Mouse (Mus musculus): ENCODE data around the gene Tmem203. TPM values are rescaled to one million over a fixed set of nuclear protein-coding genes. Genes with fewer than 3 reads are reported as not detected.

The Tmem203 gene
- total RNA-seq, 2 experiments from 2014 or later: 35.6 to 39.1 TPM

DNA sequence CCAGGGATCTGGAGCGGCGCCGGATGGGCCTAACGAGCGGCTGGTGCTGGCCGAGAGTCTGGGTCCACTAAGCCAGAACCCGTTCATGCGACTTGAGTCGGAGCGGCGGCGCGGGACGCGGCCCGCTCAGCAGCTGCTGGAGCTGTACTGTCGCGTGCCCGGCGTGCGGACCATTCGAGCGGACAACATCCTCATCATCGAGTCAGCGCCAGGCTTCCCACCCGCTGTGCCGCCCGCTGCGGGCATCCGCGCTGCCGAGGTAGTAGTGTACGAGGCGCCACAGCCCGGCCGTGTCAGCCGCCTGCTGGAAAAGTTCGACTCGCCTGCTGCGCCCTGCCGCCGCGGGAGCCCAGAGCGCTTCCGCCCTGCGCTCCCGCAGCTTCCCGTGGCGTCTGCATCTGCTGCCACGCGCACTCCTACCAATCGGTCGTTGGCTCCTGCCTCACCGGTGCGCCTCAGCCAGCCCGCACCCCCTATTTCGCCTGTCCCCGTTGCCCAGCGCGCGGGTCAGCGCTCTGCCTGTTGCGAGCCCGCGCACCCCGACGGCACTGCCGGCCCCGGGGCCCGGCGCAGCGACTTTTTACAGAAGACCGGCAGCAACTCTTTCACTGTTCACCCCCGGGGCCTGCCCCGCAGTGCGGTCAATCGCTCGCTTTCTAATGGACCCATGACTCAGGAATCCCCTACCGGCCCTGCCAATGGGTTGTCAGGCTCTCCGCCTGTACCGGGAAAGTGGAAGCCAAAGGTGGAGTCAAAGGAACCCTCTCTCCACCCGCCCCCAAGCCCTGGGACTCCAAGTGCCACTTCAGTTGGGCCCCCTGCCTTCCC lies 7.8 kb downstream of the Tmem203 start:
- peak in 1 of 2 experiments; percentile 46 for DNase-seq (ENCODE audit: low spot score in 2 of 2)

DNA sequence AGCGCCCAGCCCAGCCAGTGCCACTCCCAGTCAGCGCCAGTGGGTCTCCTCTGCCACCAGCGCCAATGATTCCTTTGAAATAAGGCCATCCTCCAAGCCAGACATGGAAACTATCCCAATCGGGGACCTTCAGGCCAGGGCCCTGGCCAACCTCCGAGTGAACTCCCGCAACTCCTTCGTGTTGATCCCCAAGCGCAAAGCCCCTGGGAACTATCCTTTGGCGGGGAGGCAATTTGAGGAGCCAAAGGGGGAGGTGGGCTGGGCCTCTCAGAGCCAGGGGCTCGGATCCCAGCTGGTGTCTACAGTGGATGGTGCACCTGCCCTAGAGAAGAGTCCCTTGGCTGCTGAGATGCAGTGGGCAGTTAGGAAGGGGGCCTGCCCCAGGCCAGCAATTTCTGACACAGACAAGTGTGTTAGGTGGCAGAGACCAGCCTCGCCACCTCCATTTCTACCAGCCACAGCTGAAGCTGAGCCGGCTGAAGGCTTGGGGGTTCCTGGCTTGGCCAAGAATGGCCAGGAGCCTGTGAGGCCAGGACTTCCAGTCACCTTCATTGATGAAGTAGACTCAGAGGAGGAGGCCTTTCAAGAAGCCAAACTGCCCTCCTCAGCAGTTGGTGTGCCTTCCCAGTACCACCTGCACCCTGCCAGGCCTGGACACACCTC lies 8.5 kb downstream of the Tmem203 start:
- no peak for DNase-seq (ENCODE audit: low spot score in 2 of 2)

DNA sequence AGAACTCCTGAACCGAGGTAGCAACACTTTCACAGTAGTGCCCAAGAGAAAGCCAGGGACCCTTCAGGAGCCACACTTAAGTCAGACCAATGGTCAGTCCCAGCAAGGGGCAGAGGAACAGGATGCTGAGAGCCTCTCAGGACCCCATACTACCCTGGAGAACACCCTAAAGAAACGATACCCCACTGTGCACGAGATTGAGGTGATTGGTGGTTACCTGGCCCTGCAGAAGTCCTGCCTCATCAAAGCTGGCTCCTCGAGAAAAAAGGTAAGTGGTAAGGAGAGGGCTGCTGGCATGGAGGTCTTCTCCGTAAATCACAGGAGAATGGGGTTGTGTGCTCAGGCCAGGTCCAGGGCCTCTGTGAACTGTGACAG lies 9.0 kb downstream of the Tmem203 start:
- DNase-seq (ENCODE audit: low spot score in 2 of 2): no peak

DNA sequence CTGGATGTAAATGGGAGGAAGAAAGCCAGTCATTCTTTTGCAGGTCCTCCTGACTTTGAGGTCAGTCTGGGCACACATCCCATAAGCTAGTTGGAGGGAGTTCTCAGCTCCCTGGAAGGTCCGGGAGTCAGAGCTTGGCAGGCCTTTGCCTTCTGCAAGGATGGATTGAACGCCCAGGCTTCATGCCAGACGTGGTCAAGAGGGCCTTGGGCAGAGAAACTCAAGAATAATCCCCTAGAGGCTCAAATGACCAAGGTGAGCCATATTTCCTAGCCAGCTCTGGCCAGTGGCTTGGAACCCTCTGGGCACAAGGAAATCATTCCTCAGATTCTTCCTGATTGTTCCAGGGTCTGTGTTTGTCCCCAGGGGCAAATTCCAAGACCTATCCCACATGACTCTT lies 9.6 kb downstream of the Tmem203 start:
- DNase-seq (ENCODE audit: low spot score in 2 of 2): no peak

DNA sequence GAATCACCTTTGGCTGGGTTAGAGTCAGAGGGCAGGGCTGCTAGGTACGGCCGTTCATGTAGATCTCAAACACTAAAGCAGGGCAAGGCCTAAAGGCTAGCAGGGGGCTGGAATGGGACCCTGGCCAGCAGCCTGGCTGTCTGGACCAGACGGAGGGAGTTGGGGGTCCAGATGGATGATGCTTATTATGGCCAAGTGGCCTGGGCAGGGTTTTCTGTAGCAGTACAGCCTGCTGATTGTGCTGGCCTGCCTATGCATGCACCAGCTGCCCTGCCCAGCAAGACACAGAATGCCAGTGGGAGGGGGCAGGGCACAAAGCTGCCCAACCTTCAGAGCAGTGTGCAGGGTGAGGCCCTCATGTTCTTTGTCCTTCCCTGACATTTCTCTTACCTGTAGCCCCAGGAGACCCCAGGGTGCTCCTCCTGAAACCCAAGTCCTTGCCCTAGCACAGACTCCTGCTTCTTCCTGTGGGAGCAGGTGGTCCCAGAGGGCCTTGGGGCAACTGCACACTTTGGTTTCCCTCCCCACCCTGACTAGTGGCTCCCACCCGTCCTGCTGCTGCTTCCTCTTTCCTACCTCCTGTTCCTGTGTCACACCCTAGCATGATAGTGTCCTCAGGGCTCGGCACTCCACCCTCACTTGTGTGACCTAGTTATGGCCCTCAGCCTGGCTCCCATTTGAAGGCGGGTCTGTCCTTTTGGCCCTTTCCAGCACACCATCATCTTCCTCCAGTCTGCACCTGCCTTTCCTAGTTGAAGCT lies 10.8 kb downstream of the Tmem203 start:
- DNase-seq (ENCODE audit: low spot score in 2 of 2): no peak

DNA sequence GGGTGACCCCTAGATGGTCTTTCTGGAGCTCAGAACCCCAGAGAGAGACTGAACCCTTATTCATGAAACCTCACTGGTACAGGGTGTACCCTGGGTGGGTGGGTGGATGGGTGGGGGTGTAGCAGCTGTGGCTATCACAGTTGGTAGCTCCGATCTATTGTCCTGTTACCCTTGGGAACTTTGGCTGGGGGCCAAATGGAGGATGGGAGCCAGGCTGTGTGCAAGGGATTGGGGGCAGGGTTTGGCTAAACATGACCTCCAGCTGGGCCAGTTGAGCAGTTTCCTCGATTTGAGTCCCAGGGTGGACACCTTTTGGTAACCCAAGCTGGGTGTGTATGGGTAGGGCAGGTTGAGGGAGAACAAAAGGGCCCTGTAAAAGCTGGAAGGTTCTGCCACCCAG lies 11.5 kb downstream of the Tmem203 start:
- DNase-seq (ENCODE audit: low spot score in 2 of 2): no peak

DNA sequence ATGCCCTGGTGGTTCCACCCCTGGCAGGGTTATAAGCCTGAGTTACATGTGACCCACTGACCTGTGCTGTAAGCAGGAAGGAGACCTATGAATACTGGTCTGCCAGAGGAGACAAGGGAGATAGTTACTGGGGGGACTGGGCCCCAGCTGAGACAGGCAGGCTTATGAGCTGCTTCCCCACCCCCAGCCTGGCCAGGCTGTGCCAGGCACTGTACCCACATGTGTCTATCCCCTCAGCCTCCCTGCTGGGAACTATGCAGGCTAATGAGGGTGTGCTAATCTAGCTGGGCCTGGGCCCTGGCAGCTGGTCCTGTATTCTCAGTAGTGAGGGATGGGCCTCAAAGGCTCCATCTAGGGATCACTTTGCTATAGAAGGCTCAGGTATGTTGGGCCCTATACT lies 12.0 kb downstream of the Tmem203 start:
- no peak for DNase-seq (ENCODE audit: low spot score in 2 of 2)

DNA sequence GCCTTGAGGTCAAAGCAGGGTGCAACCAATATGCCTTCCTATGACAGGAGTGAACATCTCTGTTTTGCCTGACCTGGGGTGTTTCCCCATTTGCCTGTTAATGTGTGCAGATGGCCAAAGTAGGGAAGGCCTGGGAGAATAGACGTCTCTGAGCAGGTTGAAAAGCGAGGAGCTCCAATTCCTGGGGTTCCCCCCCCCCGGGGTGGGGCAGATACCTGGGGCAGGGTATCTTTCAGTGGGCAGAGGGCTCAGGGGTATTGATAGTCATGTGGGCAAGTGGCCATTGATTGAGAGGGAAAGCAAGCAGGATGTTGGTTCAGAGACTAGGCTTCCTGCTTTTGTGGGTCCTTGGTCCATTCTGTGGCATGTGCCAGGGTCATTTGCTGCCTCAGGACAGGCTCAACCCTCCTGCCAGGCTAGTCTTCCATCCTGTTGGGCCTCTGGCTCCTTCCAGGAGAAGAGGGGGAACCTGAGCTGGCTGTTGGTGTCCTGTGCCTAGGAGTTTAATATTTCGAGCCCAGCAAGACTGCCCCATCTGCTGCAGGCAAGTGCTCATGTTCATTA lies 12.6 kb downstream of the Tmem203 start:
- DNase-seq (ENCODE audit: low spot score in 2 of 2): no peak

DNA sequence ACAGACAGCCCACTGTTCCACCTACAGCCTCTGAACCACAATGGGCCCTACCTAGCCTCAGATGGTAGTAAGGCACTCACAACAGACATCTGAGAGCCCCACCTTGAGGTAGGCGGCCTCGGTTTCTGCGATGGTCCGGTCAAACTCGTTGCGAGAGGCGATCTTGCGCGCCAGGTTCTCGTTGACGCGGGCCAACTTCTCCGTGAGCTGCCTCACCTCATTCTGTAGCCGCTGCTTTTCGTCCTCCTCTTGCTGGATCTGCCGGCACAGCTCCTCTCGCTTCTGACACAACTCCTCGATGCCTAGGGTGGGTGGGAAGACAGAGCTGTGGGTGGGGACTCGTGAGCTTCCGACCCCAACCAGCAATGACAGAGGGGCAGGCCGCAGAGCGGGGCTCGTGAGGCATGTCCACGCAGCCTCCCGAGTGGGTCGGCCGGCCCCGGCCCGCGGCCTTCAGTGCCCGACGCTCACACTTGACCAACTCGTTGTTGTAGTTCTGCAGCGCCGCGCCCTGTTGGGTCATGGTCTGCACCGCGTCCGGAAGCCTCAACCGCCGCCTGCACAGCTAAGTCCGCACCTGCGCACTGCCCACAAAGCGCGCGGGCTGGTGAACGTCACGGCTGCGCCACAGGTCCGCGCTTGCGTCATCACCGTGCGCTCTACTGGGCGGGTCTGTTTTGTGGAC lies 16.7 kb downstream of the Tmem203 start, which contains the start of the genes Ssna1 and Anapc2:
TSS of gene Ssna1 (minus strand) at position 612 of the 685 bp plus-strand sequence.
TSS of gene Anapc2 (plus strand) at position 652 of the 685 bp plus-strand sequence.
- DNase-seq (ENCODE audit: low spot score in 2 of 2): peak; percentile 98 to 99

DNA sequence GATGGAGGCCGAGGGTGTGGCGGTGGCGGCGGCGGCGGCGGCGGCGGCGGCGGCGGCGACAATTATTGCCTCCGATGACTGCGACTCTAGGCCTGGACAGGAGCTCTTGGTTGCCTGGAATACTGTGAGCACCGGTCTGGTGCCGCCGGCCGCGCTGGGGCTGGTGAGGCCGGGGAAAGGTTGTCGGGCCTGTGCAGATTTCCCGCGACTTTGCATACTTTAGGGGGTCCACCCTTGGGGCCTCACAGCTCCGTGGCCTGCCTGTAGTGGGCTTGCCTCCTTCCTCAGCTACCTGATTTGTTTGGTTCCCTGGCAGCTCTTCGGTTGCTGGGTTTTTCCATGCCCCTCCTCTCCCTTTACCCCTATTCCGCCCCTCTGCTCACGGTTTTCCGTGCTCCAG lies 17.3 kb downstream of the Tmem203 start:
- DNase-seq (ENCODE audit: low spot score in 2 of 2): no peak

DNA sequence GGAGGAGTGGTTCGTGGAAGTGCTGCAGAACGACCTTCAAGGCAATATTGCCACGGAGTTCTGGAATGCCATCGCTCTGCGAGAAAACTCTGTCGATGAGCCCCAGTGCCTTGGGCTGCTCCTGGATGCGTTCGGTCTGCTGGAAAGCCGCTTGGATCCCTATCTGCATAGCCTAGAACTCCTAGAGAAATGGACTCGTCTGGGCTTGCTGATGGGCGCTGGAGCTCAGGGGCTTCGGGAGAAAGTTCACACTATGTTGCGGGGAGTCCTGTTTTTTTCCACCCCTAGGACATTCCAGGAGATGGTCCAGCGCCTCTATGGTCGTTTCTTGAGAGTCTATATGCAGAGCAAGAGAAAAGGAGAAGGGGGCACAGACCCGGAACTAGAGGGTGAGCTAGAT lies 17.8 kb downstream of the Tmem203 start:
- no peak for DNase-seq (ENCODE audit: low spot score in 2 of 2)

DNA sequence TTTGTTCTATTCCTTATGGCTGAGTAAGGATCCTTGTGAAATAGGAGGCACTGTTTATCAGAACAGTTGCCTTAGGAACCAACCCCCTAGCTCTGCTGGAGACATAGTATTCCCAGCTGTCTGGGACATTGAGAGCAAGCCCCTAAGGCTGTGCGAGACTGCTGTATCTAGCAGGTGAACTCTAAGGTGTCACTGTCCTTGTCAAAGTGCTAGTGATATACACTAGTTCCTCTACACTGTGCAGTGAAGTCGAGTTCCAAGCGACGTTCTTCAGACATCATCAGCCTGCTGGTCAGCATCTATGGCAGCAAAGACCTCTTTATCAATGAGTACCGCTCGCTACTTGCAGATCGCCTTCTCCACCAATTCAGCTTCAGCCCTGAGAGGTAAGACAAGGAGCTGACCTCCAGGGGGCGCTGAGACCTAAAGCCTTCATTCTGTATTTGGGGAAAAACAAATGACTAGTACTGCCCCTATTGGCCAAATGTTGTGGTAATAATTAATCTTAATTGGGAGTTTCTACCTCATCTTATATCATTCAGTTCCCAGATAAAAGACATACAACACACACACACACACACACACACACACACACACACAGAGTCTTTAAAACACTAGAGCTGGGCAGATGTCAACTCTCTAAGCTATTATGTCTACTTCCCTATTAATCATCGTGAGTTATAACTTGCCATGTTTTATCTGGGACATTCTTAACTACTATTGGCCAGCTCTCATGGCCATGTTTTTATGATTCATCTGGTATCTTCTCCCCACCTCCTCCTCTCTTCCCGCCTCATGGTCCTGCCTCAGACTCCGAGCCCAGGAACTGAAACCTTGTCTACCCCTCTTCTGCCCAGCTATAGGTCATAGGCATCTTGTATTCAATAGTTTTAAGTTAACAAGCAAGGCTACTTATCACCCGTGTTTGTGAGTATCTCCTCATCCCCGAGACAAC lies 24.0 kb downstream of the Tmem203 start:
- peak; percentile 88 to 89 for DNase-seq (ENCODE audit: low spot score in 2 of 2)

DNA sequence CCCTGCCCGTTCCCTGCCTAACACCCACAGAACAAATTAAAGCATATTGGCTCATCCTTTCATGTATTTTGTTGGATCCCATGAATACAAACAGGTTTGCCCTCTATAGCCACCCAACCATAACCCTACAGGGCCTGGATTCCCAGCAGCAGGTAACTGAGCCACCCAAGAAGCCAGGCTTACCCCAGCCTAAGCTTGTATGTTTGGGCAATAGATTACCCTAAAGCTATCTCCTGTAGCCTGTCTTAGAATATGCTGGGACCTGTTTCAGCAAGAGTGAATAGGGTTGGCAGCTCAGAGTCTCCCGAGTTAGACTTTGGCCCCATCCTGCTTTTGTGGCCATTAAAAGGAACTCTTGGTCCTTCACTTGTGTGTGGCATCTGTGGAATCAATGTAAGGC lies 30.3 kb downstream of the Tmem203 start:
- no peak for DNase-seq (ENCODE audit: low spot score in 2 of 2)

DNA sequence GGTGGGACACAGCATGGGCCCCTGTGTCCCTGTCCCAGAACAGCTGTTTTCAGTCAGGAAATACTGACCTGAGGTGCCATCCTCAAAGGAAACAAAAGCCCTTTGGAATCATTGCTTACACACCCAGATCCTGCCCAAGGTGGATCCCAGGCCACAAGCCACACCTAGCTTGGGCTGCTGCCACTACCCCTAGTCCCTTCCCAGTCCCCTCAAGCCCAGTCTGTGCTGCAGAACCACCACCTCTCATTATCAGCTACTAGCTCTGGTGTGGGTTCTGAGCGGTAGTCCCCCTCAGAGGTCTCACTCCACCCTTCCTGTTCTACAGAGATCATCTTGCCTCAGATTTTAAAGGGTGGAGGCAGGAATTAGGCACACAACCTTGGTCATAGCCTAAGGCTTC lies 31.1 kb downstream of the Tmem203 start:
- DNase-seq (ENCODE audit: low spot score in 2 of 2): no peak

DNA sequence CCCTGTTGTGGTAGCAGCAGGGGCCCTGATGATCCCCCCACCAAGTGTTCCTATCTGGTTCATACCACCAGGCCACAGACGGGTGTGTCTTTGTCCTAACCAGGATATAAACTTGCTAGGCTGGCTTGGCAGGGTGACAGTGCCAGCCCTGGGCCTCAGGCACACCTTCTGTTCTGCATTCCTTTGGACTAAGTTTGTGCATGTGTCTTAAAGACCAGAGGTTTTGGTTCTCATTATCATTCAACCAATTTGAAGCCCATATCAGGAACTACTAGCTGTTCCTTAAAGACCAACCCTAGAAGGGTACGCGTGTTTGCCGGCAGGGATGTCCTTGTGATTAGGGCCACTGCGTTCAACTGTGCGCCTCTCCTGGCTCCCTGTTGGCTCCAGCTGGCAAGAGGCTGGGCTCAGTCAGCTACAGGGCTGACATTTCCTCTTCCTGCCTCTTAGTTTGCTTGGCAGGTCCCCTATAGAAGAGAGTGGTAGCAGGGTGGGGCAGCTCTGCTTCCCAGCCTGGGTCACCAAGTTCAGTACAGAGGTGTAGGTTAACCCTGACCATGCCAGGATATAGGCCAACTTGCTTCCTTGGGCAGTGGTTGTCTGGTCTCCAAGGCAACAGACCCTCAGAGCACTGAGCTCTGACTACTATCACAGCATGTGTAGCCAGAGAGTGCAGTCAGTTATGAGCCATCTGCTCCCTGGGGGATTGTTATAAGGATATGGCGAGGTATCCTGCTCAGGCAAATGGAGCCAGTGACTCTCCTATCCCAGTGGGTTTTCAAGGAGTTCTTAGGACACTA lies 31.8 kb downstream of the Tmem203 start:
- DNase-seq (ENCODE audit: low spot score in 2 of 2): peak; percentile 43 to 53

DNA sequence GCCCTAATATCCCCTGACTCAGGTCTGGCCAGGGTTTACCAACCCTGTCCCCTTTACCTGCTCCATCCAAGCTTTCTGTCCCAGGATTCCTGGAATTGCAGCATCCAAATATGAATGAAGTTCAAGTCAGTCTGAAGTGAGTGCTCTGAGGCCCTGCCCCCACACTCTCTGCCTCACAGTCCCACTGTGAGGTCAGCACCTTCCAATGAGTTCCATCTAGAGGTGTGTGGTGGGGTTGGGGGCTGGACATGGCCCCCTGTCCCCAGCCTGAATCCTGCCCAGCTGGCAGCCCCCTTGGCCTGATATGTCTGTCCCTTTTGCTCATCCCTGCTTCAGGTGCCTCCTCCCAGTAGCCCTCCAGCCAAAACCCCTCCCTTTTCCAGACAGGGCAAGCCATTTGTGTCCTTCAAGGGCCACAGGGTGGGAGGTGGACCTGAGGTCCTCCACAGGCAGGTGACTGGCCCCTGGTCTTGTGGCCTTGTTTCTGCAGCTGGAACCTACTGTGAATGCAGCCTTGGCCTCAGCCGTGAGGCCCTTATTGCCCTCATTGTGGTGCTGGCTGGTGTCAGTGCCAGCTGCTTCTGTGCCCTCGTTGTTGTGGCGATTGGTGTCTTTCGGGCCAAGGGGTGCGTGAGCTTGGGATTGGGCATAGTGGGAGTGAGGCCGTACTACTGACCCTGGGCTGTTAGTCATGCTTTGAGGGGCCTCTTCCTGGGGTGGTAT lies 32.8 kb downstream of the Tmem203 start, which contains the start of gene Tmem210:
TSS of gene Tmem210 (plus strand) at position 219 of the 723 bp plus-strand sequence.
- DNase-seq (ENCODE audit: low spot score in 2 of 2): peak in 1 of 2 experiments; percentile 25

DNA sequence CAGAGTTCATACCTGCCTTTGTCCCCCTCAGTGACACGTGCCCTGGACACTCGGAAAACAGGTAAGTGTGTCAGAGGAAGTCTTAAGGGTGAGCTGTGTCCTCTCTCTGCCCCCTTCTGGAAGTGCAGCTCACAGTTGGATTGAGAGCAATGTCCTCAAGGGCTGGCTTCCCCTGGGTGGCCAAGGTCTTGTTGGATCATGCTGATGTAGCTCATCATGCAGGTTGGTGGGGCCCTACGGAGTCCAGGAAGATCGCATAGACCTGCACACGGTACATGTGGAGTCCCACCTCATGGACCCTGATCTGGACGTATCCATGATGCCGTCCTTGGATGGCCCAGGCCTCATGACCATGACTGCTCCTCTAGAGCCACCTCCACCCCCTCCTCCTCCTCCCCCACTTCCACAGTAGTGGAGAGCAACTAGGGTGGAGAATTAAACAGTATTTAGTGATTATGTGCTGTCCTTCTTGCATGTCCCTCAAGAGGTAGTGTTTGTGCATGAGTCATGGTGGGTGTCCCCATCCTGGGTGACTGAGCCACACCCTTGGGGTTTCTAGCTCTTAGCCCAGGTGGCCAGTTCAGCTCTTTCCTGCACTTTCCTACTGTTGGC lies 33.6 kb downstream of the Tmem203 start:
- DNase-seq (ENCODE audit: low spot score in 2 of 2): no peak

DNA sequence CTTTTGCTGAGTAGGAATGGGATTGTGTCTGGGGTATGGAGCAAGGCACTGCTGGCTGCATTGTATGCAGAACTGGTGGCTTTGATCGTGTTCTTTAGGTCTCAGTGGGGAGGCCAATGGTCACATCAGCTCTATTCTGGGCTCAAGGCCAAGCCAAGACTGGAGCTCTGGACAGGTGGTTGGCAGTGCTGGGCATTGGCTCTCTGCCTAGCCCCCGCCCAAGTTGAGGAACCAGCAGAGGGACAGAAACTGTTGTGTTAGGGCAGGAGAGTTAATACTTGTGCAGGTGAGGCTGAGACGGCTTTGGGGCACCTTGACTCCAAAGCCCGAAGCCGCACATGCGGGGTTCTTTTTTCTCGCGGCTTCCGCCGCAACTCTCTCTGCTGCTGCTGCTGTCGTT lies 34.4 kb downstream of the Tmem203 start, which contains the start of gene Lrrc26:
TSS of gene Lrrc26 (plus strand) at position 265 of the 400 bp plus-strand sequence.
- DNase-seq (ENCODE audit: low spot score in 2 of 2): peak; percentile 24 to 47

Measured in layer of hippocampus, postnatal 10 days (tissue).